In the genomic region with DNA sequence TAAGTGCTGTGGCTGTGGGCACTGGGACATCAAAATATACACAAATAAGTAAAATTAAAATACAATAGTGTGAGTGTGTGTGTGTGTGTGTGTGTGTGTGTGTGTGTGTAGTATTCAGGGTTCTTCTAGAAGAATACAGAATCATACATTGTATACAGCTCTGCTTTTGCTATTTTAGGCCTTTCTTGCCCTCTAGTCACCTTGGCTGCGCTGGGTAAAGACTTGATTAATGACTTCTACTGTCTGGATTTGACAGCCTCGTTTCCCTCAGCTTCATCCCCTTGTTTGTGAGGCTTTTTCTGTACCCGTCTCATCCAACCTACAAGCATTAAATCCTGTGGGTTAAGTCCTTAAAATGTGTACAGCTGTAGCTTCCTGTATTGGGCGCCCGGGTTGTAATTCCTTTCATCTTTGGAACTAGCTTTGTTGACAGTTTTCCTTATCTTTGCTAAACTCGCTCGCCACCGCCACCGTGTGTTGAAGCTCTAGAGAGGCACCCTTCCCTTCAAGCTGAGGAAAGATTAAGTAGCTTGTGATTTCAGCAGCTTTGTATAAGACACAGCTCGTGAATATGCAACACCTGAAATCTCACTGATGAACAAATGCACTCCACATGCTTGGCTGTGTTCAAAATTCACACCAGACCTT, we compare ENCODE assay signal across 9 mouse cellular contexts. TPM values are rescaled to one million over a fixed set of nuclear protein-coding genes. Genes with fewer than 3 reads are reported as not detected.
DNase-seq lines count a peak whose midpoint lies in the region; ATAC-seq and TF ChIP-seq lines count a peak whose summit lies in the region.
"Had no signal": no experiment of that assay in that cellular context is flagged by ENCODE, and none has a peak within 500 bp of the region (broad histone marks: within the 10 kb centered on the region; RNA-seq: fewer than 3 reads in every experiment).

No protein-coding gene starts in this region.

- intact Hi-C loops in left cerebral cortex, adult 2 months (cut with DNase I): no loop called here

- H3K36me3 ChIP-seq in hindbrain, embryonic 13.5 days: no peaks in the 10 kb centered on the region
- no peaks in the 10 kb centered on the region for H3K36me3 ChIP-seq in midbrain, embryonic 12.5 days

- no peaks in the 10 kb centered on the region for H3K4me1 ChIP-seq in hindbrain, embryonic 13.5 days (replicated peaks)
- no peaks in the 10 kb centered on the region for H3K4me1 ChIP-seq in midbrain, embryonic 12.5 days

- H3K9ac ChIP-seq in hindbrain, embryonic 13.5 days: no peak overlapping the region
- H3K9ac ChIP-seq in midbrain, embryonic 12.5 days (replicated peaks): no peak overlapping the region

- no peak overlapping the region for H3K4me3 ChIP-seq in left cerebral cortex, adult 2 months
- H3K4me3 ChIP-seq in hindbrain, embryonic 13.5 days: no peak overlapping the region
- no peak overlapping the region for H3K4me3 ChIP-seq in midbrain, embryonic 12.5 days
- H3K4me3 ChIP-seq: megakaryocyte, embryonic 14.5 days had no signal

- TF ChIP-seq CTCF in left cerebral cortex, adult 2 months (IDR thresholded peaks at IDR 0.05): peak; percentile 72

- DNase-seq in left cerebral cortex, adult 2 months (ENCODE audit: extremely low spot score in 1 of 2, low spot score in 2 of 2): peak; percentile 29 to 55
- DNase-seq in left cerebral cortex, adult 11 months (ENCODE audit: low spot score): no peak
- DNase-seq in ZHBTc4 (ENCODE audit: low read depth, low spot score): peak; percentile 74
- peak; percentile 13 for DNase-seq in fibroblast of lung, adult 2 months (ENCODE audit: low read depth)
- peak; percentile 25 to 51 for DNase-seq in layer of hippocampus, postnatal 25 days (ENCODE audit: extremely low spot score in 1 of 2, low spot score in 1 of 2)
- peak; percentile 18 to 63 for DNase-seq in thymus, postnatal 10 days (ENCODE audit: low spot score in 2 of 2)

- H3K27ac ChIP-seq in left cerebral cortex, adult 2 months: no peak overlapping the region
- peak overlapping the region; percentile 12; the same call in 1 of the 2 replicates for H3K27ac ChIP-seq in hindbrain, embryonic 13.5 days
- H3K27ac ChIP-seq in midbrain, embryonic 12.5 days (replicated peaks): no peak overlapping the region

- WGBS in hindbrain, embryonic 13.5 days: 27% methylated on average over 10 of the region's 10 CpGs
- WGBS in midbrain, embryonic 12.5 days: 27% methylated on average over 10 of the region's 10 CpGs

- H3K4me2 ChIP-seq in hindbrain, embryonic 13.5 days: no peak overlapping the region
- H3K4me2 ChIP-seq in midbrain, embryonic 12.5 days (replicated peaks): no peak overlapping the region

- peak; percentile 43 for ATAC-seq in hindbrain, embryonic 13.5 days (ENCODE audit: low FRiP score)
- peak; percentile 48; the same call in 1 of the 2 replicates for ATAC-seq in midbrain, embryonic 12.5 days (ENCODE audit: low FRiP score, low read depth)

- H3K27me3 ChIP-seq in hindbrain, embryonic 13.5 days: no peaks in the 10 kb centered on the region
- no peaks in the 10 kb centered on the region for H3K27me3 ChIP-seq in midbrain, embryonic 12.5 days
- H3K27me3 ChIP-seq: megakaryocyte, embryonic 14.5 days had no signal

- no peaks in the 10 kb centered on the region for H3K9me3 ChIP-seq in hindbrain, embryonic 13.5 days
- no peaks in the 10 kb centered on the region for H3K9me3 ChIP-seq in midbrain, embryonic 12.5 days

RNA-seq across cellular contexts. Expression of gene Kyat3, which starts 9.6 kb away (rescaled TPM):
- total RNA-seq in left cerebral cortex, adult 2 months (2021): 1 to 10 TPM; 5.1 to 7.6 TPM
- 5.1 and 5.3 TPM in 2 replicates for polyA plus RNA-seq in hindbrain, embryonic 13.5 days (2015; fragmentation: Nextera tagmentation; extraction: Ambion mirVana)
- total RNA-seq in layer of hippocampus, postnatal 25 days (2021): 1 to 10 TPM; 6.3 to 6.6 TPM
- 6.9 and 7.9 TPM in 2 replicates for polyA plus RNA-seq in midbrain, embryonic 12.5 days (2016; fragmentation: Nextera tagmentation; extraction: Ambion mirVana)

RNA-seq across cellular contexts. Expression of gene Gtf2b, which starts 54.4 kb away (rescaled TPM):
- 10 to 100 TPM; 41.6 to 45.6 TPM for total RNA-seq in left cerebral cortex, adult 2 months (2021)
- 92.3 and 94.3 TPM in 2 replicates for polyA plus RNA-seq in hindbrain, embryonic 13.5 days (2015; fragmentation: Nextera tagmentation; extraction: Ambion mirVana)
- total RNA-seq in layer of hippocampus, postnatal 25 days (2021): 10 to 100 TPM; 36.9 to 44.7 TPM
- polyA plus RNA-seq in midbrain, embryonic 12.5 days (2016; fragmentation: Nextera tagmentation; extraction: Ambion mirVana): 91.8 and 95.1 TPM in 2 replicates
